8 mouse cellular contexts compared by ENCODE assay signal in genomic region chr13:36019309-36020274, GRCm38 (mm10).
DNase-seq lines count a peak whose midpoint lies in the region; ATAC-seq and TF ChIP-seq lines count a peak whose summit lies in the region.

No protein-coding gene starts in this region.

- H3K4me3 ChIP-seq in ES-E14 (ENCODE audit: insufficient read depth in 1 of 2, low read depth in 1 of 2, low read length in 2 of 2, poor library complexity in 1 of 2, severe bottlenecking in 1 of 2), result no peak overlapping the region
- H3K4me3 ChIP-seq in embryonic facial prominence, embryonic 11.5 days (ENCODE audit: low read depth, low read length), result no peak overlapping the region
- no peak overlapping the region for H3K4me3 ChIP-seq in hindbrain, embryonic 12.5 days
- no peak overlapping the region for H3K4me3 ChIP-seq in layer of hippocampus, adult 2 months
- no peak overlapping the region for H3K4me3 ChIP-seq in lung, embryonic 15.5 days

- H3K27ac ChIP-seq in ES-E14 (ENCODE audit: insufficient read depth, low read depth, low read length, poor library complexity, severe bottlenecking), result no peak overlapping the region
- H3K27ac ChIP-seq in embryonic facial prominence, embryonic 11.5 days (replicated peaks; ENCODE audit: low read depth, low read length), result no peak overlapping the region
- H3K27ac ChIP-seq in hindbrain, embryonic 12.5 days, result peak overlapping the region; percentile 86
- H3K27ac ChIP-seq in layer of hippocampus, adult 2 months, result peak overlapping the region; percentile 67
- no peak overlapping the region for H3K27ac ChIP-seq in lung, embryonic 15.5 days

- no peak overlapping the region for H3K4me2 ChIP-seq in embryonic facial prominence, embryonic 11.5 days (ENCODE audit: low read depth, low read length)
- H3K4me2 ChIP-seq in hindbrain, embryonic 12.5 days (replicated peaks), result no peak overlapping the region
- no peak overlapping the region for H3K4me2 ChIP-seq in lung, embryonic 15.5 days

- no peaks in the 10 kb centered on the region for H3K27me3 ChIP-seq in embryonic facial prominence, embryonic 11.5 days (ENCODE audit: control insufficient read depth, insufficient read depth, low read length)
- no peaks in the 10 kb centered on the region for H3K27me3 ChIP-seq in hindbrain, embryonic 12.5 days
- no peaks in the 10 kb centered on the region for H3K27me3 ChIP-seq in lung, embryonic 15.5 days

- 66% methylated on average over 10 of the region's 10 CpGs for WGBS in embryonic facial prominence, embryonic 11.5 days
- WGBS in hindbrain, embryonic 12.5 days, result 50% methylated on average over 10 of the region's 10 CpGs
- 61% methylated on average over 10 of the region's 10 CpGs for WGBS in lung, embryonic 15.5 days

- in situ Hi-C loops in ES-E14 (cut with MboI; ENCODE audit: low sequenced_read_pairs in 2 of 2, unreplicated experiment in 2 of 2), result no loop called here

- H3K9me3 ChIP-seq in ES-E14 (ENCODE audit: control insufficient read depth, insufficient read depth, low read depth, low read length), result no peaks in the 10 kb centered on the region
- H3K9me3 ChIP-seq in embryonic facial prominence, embryonic 11.5 days (replicated peaks; ENCODE audit: control insufficient read depth, low read length), result no peaks in the 10 kb centered on the region
- no peaks in the 10 kb centered on the region for H3K9me3 ChIP-seq in hindbrain, embryonic 12.5 days (replicated peaks)
- H3K9me3 ChIP-seq in lung, embryonic 15.5 days, result no peaks in the 10 kb centered on the region

- no peaks in the 10 kb centered on the region for H3K36me3 ChIP-seq in ES-E14 (ENCODE audit: control insufficient read depth, insufficient read depth, low read length, poor library complexity, severe bottlenecking)
- no peaks in the 10 kb centered on the region for H3K36me3 ChIP-seq in embryonic facial prominence, embryonic 11.5 days (replicated peaks; ENCODE audit: control insufficient read depth, insufficient read depth, low read depth, low read length)
- no peaks in the 10 kb centered on the region for H3K36me3 ChIP-seq in hindbrain, embryonic 12.5 days
- no peaks in the 10 kb centered on the region for H3K36me3 ChIP-seq in lung, embryonic 15.5 days

- no peak for ATAC-seq in embryonic facial prominence, embryonic 11.5 days (replicated peaks; ENCODE audit: insufficient number of reproducible peaks, low FRiP score, low TSS enrichment, low read depth)
- ATAC-seq in hindbrain, embryonic 12.5 days (ENCODE audit: low FRiP score), result peak; percentile 75
- ATAC-seq in lung, embryonic 15.5 days (ENCODE audit: borderline replicate concordance, extremely low read depth, low FRiP score, low TSS enrichment), result peak; percentile 42; the same call in 1 of the 2 replicates

- H3K4me1 ChIP-seq in ES-E14 (ENCODE audit: control insufficient read depth in 2 of 2, insufficient read depth in 2 of 2, low read length in 2 of 2, poor library complexity in 1 of 2), result no peaks in the 10 kb centered on the region
- H3K4me1 ChIP-seq in embryonic facial prominence, embryonic 11.5 days (ENCODE audit: control insufficient read depth, insufficient read depth, low read length), result no peaks in the 10 kb centered on the region
- peaks cover 12% of the 10 kb centered on the region for H3K4me1 ChIP-seq in hindbrain, embryonic 12.5 days
- peaks cover 3% of the 10 kb centered on the region; the same call in 1 of the 2 replicates for H3K4me1 ChIP-seq in lung, embryonic 15.5 days

- H3K9ac ChIP-seq in ES-E14 (ENCODE audit: insufficient read depth, low read depth, low read length, poor library complexity, severe bottlenecking), result no peak overlapping the region
- H3K9ac ChIP-seq in embryonic facial prominence, embryonic 11.5 days (replicated peaks; ENCODE audit: low read length), result no peak overlapping the region
- H3K9ac ChIP-seq in hindbrain, embryonic 12.5 days, result no peak overlapping the region
- H3K9ac ChIP-seq in lung, embryonic 15.5 days, result no peak overlapping the region

- peak; percentile 86 for TF ChIP-seq CTCF in layer of hippocampus, adult 2 months (conservative IDR thresholded peaks at IDR 0.05)

- DNase-seq in ES-E14 (ENCODE audit: low read depth, low spot score), result peak; percentile 49
- DNase-seq in adrenal gland, postnatal 36 days, result peak; percentile 59 to 78
- peak; percentile 93 for DNase-seq in embryonic facial prominence, embryonic 11.5 days (ENCODE audit: low spot score)
- DNase-seq in layer of hippocampus, adult 2 months (ENCODE audit: low spot score in 2 of 2), result peak; percentile 76 to 85
- DNase-seq in retina, embryonic 14.5 days (ENCODE audit: low spot score), result peak; percentile 91
- DNase-seq in urinary bladder, postnatal 25 days (ENCODE audit: low spot score), result peak; percentile 69

TF ChIP-seq in ES-E14, 5 proteins besides CTCF, POLR2A, EP300 and RAD21:
- TF ChIP-seq ZNF384 (IDR thresholded peaks at IDR 0.05; ENCODE audit: low read depth, low read length) (no peak), CHD2 (IDR thresholded peaks at IDR 0.05; ENCODE audit: low read depth, low read length) (no peak), ZC3H11A (IDR thresholded peaks at IDR 0.05; ENCODE audit: borderline replicate concordance, low read depth, low read length) (peak; percentile 55), HCFC1 (IDR thresholded peaks at IDR 0.05; ENCODE audit: borderline replicate concordance, insufficient read depth, low read length) (no peak), MAFK (IDR thresholded peaks at IDR 0.05; ENCODE audit: insufficient read depth, low read depth, low read length) (no peak)

Comparison
In these comparisons a context has a peak if more than half of its experiments do, and no peak if none do; other contexts are left out.
1. H3K27ac ChIP-seq: peak in hindbrain, embryonic 12.5 days (single experiment) and layer of hippocampus, adult 2 months (single experiment); none in ES-E14 (single experiment), embryonic facial prominence, embryonic 11.5 days (single experiment) and lung, embryonic 15.5 days (single experiment).
2. Peak in every context shown above with its lines, with median percentiles within 50 percentile points of each other: DNase-seq.